Mouse (Mus musculus) small intestine, adult 2 months (tissue): ENCODE measurements around the gene Gm6583. TPM values are rescaled to one million over a fixed set of nuclear protein-coding genes. Genes with fewer than 3 reads are reported as not detected.

Source experiments
- H3K27ac ChIP-seq: fragments of 200-500 bp; 2 replicates; pipeline ENCODE4 v1.5.1; 2012; ENCODE audit warnings: low read depth, low read length, control low read depth, inconsistent platforms; ENCODE audit not compliant: insufficient read depth
- H3K27me3 ChIP-seq: fragments of 200-500 bp; 2 replicates; pipeline ENCODE4 v1.6.1; 2012; ENCODE audit warnings: mild to moderate bottlenecking, moderate library complexity, low read length, inconsistent platforms; ENCODE audit not compliant: control insufficient read depth, insufficient read depth
- H3K36me3 ChIP-seq: fragments of 200-500 bp; 2 replicates; pipeline ENCODE4 v1.6.1; 2012; ENCODE audit warnings: mild to moderate bottlenecking, low read length, control low read depth, inconsistent platforms; ENCODE audit not compliant: control insufficient read depth, insufficient read depth
- H3K4me1 ChIP-seq: fragments of 200-500 bp; 2 replicates; pipeline ENCODE4 v1.6.1; 2012; ENCODE audit warnings: low read length, inconsistent platforms, mixed read lengths; ENCODE audit not compliant: control insufficient read depth, insufficient read depth, insufficient read length
- H3K4me3 ChIP-seq: fragments of 200-500 bp; 2 replicates; pipeline ENCODE4 v1.5.1; 2012; ENCODE audit warnings: low read depth, mild to moderate bottlenecking, control low read depth, inconsistent platforms, low read length, moderate library complexity
- CTCF ChIP-seq: fragments of 200-500 bp; IDR thresholded peaks from 2 replicates; pipeline ENCODE4 v1.5.1; 2012; ENCODE audit warnings: low read depth, mild to moderate bottlenecking, control low read depth, inconsistent platforms, low read length, moderate library complexity, mixed read lengths; ENCODE audit not compliant: insufficient replicate concordance, insufficient read length; ENCODE audit errors: extremely low read depth
- POLR2A ChIP-seq: fragments of 200-500 bp; IDR thresholded peaks from 2 replicates; pipeline ENCODE4 v1.6.1; 2012; ENCODE audit warnings: low read depth, mild to moderate bottlenecking, control low read depth, inconsistent platforms, low read length, moderate library complexity
- WGBS: fragments of 180-500 bp; shearing (Covaris S2); methylation state at CpG from one replicate; pipeline ENCODE4 v1.1.7; 2018; 5-methylcytosine and 5-hydroxymethylcytosine counted together
- polyA plus RNA-seq: library from polyadenylated mRNA; depleted of rRNA; stranded (reverse); fragments of >200 nt; gene quantifications from 2 replicates; pipeline ENCODE4 v1.2.3, GENCODE M21; 2012

The Gm6583 gene
- polyA plus RNA-seq, 1 experiment = not detected

DNA sequence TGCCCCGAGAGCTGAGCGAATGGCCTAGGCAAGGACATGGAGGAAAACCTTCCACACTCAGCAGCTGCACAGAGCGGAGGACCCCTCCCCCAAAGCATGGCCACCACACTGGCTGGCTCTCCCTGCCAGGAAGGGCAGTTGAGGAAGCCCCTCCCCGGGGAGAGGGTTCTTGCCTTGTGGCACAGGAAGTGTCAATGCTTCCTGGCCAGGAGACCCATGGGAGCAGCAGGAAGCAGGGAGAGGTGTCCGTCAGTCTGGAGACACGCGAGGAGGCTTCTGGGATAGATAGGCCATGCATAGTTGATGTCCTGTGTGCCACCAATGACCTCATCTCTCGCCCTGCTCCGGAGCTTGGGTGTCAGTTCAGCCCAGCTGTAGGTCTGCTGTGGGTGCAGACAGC, 489 bp upstream of the Gm6583 start:
- H3K4me1 ChIP-seq = no peaks in the 10 kb centered on the region; the same call in 1 of the 2 replicates
- peaks cover 23% of the 10 kb centered on the region for H3K36me3 ChIP-seq
- no peak overlapping the region for H3K27ac ChIP-seq
- TF ChIP-seq POLR2A (no peak), CTCF (no peak)
- 89% methylated on average over 9 of the region's 9 CpGs for WGBS
- H3K27me3 ChIP-seq = no peaks in the 10 kb centered on the region
- H3K4me3 ChIP-seq = no peak overlapping the region

DNA sequence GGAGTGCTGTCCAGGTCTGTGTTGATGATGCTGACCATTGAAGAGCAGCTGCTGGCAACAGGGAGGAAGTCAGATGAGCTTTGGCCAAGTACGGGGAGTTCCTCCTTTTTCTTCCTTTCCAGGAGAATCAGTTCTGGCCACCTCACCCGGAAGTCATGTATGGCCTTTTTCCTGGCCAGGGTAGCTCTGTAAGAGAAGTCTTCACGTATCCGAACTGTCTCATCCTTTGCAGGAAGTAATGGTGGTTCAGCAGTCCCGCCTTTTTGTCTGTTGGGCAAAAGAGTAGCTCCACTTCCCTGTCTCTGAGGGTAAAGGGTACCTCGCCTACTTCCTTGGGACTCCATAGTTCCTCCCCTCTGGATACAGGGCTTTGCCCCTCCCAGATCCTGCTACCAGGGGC, 340 bp downstream of the Gm6583 start:
- Histone ChIP-seq H3K4me3 (no peak overlapping the region), H3K27me3 (no peaks in the 10 kb centered on the region), H3K36me3 (peaks cover 30% of the 10 kb centered on the region), H3K4me1 (no peaks in the 10 kb centered on the region; the same call in 1 of the 2 replicates), H3K27ac (no peak overlapping the region)
- TF ChIP-seq CTCF (no peak), POLR2A (no peak)
- 72% methylated on average over 6 of the region's 6 CpGs for WGBS

DNA sequence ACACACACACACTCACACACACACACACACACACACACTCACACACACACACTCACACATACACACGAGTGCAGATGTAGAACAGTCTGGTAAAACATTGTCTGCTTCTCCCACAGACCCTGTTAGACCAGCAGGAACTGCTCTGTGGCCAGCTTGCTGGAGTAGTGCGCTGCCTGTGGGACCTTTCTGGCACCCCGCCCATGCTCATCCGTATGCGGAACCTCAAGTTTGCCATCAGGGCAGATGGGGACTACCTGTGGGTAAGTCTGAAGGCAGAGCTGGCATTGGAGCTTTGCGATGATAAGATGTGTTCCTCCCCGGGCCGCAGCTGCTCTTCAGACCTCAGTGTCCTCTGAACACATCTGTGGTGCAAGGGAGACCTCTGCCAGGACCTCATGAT, 6.7 kb downstream of the Gm6583 start:
- 79% methylated on average over 8 of the region's 8 CpGs for WGBS
- Histone ChIP-seq H3K4me3 (no peak overlapping the region), H3K4me1 (peaks cover 11% of the 10 kb centered on the region; the same call in 1 of the 2 replicates), H3K27ac (no peak overlapping the region), H3K27me3 (no peaks in the 10 kb centered on the region), H3K36me3 (peaks cover 36% of the 10 kb centered on the region)
- no peak for TF ChIP-seq POLR2A
- TF ChIP-seq CTCF = no peak

DNA sequence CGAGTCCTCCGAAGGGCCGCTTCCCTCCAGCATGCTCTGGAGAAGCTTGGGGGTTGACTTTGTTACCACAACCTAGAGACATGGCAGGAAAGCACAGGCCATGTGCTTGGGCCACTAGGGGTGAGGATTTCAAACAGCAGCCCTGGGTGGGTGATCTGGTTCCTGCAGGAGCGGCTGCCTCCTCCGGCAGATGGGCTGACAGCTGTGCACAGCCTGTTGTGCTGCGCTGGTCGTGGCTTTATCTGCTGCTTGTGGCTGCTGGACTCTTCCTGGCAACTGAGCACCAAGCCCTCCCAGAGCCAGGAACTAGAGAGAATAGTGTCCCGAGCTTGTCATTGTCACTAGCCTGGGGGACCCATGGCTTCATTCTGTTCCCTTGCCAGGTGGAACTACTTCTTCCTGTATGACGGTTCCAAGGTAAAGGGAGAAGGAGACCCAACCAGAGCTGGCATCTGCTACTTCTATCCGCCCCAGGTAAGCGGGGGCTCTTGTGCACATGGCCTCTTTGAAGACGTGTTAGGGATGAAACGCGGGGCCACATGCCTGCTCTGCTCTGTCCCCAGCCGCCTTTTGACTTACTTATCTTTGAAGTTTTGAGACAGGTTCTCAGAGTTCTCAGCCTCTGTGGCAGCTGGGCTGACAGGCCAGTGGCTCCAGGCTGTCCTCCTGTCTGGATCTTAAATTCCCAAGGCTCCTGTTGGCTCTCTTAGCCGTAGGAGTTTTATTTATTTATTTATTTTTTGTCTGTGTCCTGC, 9.4 kb downstream of the Gm6583 start:
- 83% methylated on average over 16 of the region's 16 CpGs for WGBS
- Histone ChIP-seq H3K27ac (no peak overlapping the region), H3K36me3 (peaks cover 25% of the 10 kb centered on the region), H3K4me1 (peaks cover 23% of the 10 kb centered on the region; the same call in 1 of the 2 replicates), H3K4me3 (no peak overlapping the region), H3K27me3 (no peaks in the 10 kb centered on the region)
- no peak for TF ChIP-seq CTCF
- no peak for TF ChIP-seq POLR2A

DNA sequence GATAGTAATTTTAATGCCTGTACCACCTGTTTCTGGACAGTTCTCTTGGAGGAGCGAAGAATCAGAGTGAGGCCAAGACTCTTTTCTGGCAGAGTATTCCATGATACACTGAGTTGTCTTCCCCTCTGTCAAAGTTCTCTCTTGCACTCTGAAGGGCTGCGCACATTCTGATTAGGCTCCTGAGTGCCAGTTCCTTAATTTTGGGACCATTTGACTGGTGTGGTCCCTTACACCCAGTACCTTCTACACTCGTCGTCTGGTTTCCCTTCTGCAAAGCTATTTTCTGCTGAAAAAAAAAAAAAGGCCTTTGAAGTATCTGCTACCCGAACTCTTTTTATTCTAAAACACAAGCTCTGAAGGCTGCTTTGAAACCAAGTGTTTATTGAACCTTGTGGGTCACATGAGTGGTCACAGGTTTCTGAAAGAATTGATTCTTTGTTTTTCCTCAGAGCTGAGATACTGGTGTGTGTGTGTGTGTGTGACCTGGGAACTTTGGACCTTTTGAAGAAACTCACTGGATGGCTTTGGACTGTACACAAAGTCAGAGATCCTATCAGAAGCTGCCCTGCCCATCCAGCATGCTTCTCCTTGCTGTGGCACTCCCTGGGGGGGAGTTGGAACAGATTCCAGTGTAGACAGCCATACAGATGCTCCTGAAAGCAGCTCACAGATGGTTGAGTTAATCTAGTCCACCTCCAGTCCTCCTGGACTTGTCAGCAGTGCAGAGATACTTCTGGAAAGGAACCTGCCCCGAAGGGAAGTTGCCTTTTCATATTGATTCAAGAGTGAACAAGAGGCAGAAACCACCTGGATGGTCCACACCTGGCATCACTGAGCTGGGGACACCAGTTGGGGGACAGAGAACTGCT, 11.5 kb downstream of the Gm6583 start:
- no peak for TF ChIP-seq POLR2A
- no peak for TF ChIP-seq CTCF
- Histone ChIP-seq H3K36me3 (peaks cover 12% of the 10 kb centered on the region), H3K4me1 (peaks cover 23% of the 10 kb centered on the region; the same call in 1 of the 2 replicates), H3K4me3 (peak overlapping the region; percentile 8; the same call in 1 of the 2 replicates), H3K27ac (peak overlapping the region; percentile 73), H3K27me3 (no peaks in the 10 kb centered on the region)
- 26% methylated on average over 6 of the region's 6 CpGs for WGBS

DNA sequence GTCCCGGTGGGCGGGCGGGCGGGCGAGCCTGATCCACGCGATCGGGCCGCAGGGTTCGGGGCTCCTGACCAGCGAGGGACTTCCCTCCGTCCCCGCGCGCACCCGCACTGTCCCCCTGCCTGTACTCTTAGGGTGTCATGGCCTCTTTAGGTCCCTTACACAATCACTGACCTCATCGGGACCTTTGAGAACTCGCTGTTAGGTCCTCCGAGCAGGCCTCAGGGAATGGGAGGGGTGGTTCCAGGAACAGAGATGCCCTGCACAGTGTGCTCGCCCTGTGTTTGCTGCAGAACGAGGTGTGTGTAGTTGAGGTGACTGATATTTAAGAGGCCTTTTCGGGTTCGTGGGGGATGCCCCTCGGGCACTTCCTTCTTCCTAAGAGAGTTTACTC, 12.6 kb downstream of the Gm6583 start:
- H3K4me3 ChIP-seq = peak overlapping the region; percentile 97
- peaks cover 23% of the 10 kb centered on the region; the same call in 1 of the 2 replicates for H3K4me1 ChIP-seq
- WGBS = under 1% methylated on average over 24 of the region's 24 CpGs
- no peak for TF ChIP-seq CTCF
- H3K27ac ChIP-seq = peak overlapping the region; percentile 73; the same call in 1 of the 2 replicates
- H3K36me3 ChIP-seq = peaks cover 16% of the 10 kb centered on the region
- no peaks in the 10 kb centered on the region for H3K27me3 ChIP-seq
